Mouse (Mus musculus) ovary, adult 10 weeks (tissue): ENCODE measurements around the gene Dzip1l. TPM values are rescaled to one million over a fixed set of nuclear protein-coding genes. Genes with fewer than 3 reads are reported as not detected.

ENCODE experiments used
- polyA plus RNA-seq: library from polyadenylated mRNA; stranded (reverse); fragments of 350-450 nt; fragmentation: Illumina TruSeq; extraction: RNeasy Lipid Tissue Mini Kit (QIAGEN cat#74804); gene quantifications from one replicate; pipeline ENCODE4 v1.2.3, GENCODE M21; 2014

Dzip1l gene
- polyA plus RNA-seq, result 3.0 TPM

GRCm38 (mm10) chr9:99629281-99630011 is at the start of gene Dzip1l:
Gene Dzip1l (plus strand): TSS chr9:99629496.

GRCm38 (mm10) chr9:99612202-99612601 is 17.1 kb upstream of the Dzip1l start, which contains the start of gene A4gnt:
Gene A4gnt (plus strand): TSS chr9:99612502.

GRCm38 (mm10) chr9:99717134-99717533 is 87.8 kb downstream of the Dzip1l start, which contains the start of gene Cldn18:
Gene Cldn18 (minus strand): TSS chr9:99717267.

Other genes starting within 250 kb of the Dzip1l start
- gene Mras, start 192.1 kb upstream of the Dzip1l start, polyA plus RNA-seq, result 63.6 TPM
- gene Nme9, start 178.0 kb upstream of the Dzip1l start, polyA plus RNA-seq, result 1.7 TPM
- 45.2 TPM for gene Armc8, start 60.6 kb upstream of the Dzip1l start, polyA plus RNA-seq
- 24.7 TPM for gene Dbr1, start 53.7 kb upstream of the Dzip1l start, polyA plus RNA-seq
- not detected for gene A4gnt, start 17.0 kb upstream of the Dzip1l start, polyA plus RNA-seq
- gene Cldn18, start 87.8 kb downstream of the Dzip1l start, polyA plus RNA-seq, result 0.17 TPM
- not detected for gene Sox14, start 246.7 kb downstream of the Dzip1l start, polyA plus RNA-seq